Mouse (Mus musculus): ENCODE measurements around the gene Patl1.
"Not testable (repeated sequence)": the region's sequence is repeated elsewhere in the genome, so short reads cannot be mapped to it uniquely, and the experiment has no call there.

Patl1 gene

DNA sequence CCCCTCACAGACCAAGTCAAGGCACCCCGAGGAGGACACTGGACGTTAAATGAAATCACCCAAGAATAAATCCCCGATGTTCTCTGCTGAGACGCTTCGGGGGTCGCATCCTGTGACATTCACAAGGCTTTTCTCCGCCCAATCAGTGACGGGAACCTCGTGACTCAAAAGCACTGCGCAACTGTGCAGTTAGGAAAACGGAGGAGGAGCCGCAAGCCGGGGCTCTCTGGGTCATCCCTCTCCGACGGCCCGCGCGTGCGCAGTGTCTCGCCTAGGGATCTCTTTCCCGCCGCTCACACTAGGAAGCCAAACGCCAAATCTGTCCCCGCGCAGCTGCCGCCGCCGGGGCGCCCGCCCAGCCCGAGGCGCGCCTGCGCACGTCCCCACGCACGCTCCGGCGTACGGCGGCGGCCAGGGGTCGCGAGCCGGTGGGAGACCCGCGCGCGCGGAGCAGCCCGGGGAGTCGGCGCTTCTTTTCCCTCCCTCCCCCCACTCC is at the start of gene Patl1:
TSS of gene Patl1 (plus strand) at position 363 of the 496 bp plus-strand sequence.
- DNase-seq = peak; percentile 99

DNA sequence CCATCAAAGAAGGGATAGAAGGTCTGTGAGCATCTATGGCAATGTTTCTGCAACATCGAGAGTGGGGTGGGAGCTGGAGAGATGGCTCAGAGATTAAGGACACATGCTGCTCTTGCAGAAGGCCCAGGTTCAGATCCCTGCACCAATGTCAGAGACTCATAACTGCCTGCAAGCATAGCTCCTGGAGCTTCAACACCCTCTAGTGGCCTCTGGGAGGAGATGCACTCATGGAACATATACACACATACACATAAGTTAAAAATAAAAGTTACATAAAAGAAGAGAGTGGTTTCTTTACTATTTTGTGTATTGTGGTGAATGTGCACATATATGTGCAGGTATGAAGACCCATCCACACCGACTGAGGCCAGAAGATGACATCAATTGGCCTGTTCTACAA is 44.4 kb upstream of the Patl1 start:
- DNase-seq = no peak

DNA sequence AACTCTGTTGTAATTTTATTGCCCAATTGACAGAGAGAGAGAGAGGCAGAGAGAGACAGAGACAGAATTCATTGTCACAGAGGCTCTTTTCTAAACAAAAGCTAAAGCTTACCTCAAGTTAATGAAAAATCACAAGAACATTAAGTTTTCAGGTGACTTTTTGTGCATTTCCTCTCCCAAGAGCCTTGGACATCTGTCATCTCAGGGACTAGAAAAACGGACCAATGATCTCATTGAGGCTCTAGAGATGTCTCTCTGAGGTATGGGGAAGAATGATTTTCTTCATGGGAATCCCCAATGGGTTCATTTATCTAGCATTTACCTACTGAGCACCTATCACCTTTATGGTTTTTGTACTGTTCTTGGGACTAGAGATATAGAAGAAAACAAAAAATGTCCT is 37.2 kb upstream of the Patl1 start, which contains the start of gene Olfr1419:
TSS of gene Olfr1419 (minus strand) at position 101 of the 400 bp plus-strand sequence.
- DNase-seq = no peak

DNA sequence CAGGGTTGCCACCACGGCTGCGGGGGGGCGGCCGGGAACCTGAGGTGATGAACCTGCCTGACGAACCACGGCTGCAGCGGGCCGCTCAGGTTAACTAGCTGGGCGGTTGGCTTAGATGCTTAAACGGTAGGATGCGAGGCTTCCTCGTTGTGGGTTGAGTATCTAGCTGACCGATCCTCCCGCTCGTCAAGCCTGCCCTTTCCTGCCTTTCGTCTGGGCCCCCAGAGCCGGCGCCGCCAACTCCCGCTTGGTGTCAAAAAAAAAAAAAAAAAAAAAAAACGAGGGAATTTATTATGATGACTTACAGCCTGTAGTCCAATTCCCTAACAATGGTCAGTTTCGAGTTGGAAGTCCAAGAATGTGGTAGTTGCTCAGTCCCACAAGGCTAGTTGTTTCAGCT is 33.8 kb upstream of the Patl1 start:
- DNase-seq = not testable (repeated sequence)

DNA sequence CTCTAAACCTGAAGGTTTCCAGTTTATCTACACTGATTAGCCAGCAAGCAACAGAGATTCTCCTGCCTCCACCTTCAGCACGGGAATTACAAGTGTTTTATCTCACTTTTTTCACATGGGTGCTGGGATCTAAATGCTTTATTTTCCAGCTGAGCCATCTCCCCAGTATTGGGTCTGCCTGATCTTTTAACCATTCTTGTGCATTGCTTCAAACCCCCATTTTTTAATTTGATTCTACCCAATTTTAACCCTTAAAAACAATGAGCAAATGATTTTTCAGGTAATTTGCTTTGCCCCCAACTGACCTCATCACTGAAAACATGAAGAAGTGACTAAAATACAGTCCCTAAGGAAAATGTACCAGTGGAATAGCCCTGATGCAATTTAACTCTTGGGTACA is 25.9 kb upstream of the Patl1 start, which contains the start of gene Olfr1420:
TSS of gene Olfr1420 (plus strand) at position 301 of the 400 bp plus-strand sequence.
- DNase-seq = no peak

DNA sequence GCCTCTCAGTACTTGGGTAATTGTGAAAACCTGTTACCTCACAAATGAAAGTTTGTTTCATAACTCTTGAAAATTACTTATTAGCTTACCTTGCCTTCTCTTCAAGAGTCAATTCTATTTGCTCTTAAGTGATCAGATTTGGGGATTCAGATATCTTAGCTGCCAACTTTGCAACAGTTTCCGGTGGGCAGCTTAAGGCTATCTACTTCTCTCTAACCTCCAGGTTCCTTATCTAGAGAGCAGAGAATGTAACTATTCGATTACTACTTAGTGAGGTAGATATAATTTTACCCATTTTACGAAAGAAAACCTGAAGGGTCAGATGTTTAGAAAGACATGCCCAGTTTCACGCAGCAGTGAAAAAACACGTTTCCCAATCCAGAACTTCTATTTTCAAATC is 1.2 kb upstream of the Patl1 start:
- no peak for DNase-seq

DNA sequence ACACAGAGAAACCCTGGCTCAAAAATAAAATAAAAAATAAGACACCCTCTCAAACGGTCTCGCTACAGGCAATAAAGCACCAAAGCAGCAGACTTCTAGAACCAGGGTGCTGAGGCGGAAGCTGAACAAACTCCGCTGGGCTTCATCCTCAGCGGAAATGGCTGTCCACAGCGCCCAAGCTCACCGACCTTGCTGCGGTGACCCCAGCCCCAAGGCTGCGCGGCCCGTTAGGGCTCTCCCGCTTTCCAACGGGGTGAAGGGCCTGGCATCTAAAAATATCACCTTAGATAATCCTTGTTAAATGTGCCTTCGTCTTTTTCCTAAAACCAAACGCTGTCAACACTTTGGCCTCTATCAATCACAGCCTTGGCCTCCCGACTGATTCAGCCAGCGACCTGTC is 596 bp upstream of the Patl1 start:
- DNase-seq = peak; percentile 65

DNA sequence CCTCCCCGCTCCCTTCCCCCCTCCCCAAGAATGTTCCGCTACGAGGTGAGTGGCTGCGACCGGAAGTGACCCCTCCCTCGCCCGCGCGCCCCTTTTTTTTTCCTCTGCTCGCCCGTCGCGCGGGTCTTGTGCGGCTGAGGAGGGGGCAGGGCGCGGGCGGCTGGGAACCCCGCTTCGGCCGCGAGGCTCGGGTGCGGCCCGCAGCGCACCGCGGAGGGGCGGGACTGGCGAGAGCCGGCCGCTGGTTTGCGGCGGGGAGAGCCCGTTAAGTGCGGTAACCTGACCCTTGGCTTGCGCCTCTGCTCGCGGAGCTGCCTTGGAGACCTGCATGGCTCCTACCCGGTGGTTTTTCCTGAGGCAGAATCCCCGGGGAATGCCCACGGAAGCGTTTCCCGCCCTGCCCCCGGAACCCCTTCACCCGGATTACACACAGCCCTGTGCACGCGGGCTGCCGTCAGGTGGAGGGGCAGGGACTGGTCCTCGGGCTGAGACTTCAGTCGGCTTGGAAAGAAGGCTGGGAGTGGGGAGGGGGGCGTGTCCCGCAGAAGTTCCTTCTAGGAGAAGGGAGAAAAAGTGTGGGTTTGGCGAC is 428 bp downstream of the Patl1 start:
- peak; percentile 75 for DNase-seq

DNA sequence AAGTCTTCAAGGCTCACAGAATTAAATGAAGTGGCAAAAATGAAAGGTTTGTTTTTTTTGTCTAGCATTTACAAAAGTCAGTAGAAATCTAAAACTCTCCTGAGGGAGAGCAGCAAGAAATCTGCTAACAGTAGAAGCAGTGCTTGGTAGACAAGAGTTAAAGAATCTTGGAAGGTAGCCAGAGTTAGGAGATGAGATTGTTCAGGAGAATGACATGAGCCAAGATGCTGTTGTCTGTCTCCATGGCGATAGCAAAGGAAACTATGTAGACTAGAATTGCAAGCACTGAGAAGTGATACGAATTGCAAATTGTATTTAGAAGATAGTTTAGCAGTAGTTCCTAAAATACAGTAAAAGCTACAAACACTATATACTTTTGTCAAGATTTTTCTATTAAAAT is 3.6 kb downstream of the Patl1 start:
- peak; percentile 23 for DNase-seq

DNA sequence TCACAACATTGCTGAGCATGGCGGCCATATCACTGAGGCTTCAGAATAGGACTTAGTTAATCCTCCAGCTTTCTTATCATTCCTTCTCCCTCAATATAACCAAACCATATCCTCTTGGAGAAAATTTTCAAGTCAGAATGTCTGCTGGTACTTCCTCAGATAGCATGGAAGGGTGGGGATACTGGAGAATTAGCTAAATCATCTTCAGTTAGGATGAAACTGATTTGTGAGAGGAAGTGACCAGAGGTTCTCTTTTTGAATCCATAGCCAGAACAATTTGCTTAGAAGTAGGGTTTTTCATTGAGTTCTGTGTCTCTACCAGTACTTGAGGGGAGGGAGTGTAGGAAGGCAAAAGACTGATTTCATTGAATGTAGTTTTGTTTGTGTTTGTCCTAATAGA is 9.9 kb downstream of the Patl1 start:
- no peak for DNase-seq

DNA sequence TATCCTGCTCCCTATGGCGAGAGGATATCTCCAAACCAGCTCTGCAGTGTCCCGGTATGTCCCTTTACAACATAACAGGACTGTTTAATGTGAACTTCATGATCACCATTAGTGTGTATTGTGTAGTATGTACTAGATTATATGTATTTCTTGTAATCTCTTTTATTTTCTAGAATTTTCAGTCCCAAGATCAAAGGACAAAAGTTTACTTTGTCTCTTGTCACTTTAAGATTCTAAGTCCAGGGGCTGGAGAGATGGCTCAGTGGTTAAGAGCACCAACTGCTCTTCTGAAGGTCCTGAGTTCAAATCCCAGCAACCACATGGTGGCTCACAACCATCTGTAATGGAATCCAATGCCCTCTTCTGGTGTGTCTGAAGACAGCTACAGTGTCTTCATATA is 10.3 kb downstream of the Patl1 start:
- not testable (repeated sequence) for DNase-seq

DNA sequence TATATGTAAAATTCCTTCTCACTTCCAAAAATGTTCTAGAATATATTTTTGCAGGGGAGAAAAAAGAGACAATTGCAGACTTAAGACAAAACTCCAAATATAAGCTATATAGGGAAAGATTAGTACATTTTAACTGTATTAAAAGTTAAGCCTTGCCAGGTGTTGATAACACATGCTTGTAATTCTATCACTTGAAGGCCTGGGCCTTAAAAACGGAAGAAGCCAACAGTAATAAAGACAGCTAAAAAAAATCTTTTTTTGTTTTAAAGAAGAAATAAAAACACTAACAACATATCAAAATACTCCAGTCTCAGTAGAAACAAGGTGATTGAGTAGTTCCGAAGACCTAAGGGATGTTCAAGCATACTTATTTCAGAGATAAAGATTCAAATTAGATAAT is 14.2 kb downstream of the Patl1 start:
- DNase-seq = no peak

DNA sequence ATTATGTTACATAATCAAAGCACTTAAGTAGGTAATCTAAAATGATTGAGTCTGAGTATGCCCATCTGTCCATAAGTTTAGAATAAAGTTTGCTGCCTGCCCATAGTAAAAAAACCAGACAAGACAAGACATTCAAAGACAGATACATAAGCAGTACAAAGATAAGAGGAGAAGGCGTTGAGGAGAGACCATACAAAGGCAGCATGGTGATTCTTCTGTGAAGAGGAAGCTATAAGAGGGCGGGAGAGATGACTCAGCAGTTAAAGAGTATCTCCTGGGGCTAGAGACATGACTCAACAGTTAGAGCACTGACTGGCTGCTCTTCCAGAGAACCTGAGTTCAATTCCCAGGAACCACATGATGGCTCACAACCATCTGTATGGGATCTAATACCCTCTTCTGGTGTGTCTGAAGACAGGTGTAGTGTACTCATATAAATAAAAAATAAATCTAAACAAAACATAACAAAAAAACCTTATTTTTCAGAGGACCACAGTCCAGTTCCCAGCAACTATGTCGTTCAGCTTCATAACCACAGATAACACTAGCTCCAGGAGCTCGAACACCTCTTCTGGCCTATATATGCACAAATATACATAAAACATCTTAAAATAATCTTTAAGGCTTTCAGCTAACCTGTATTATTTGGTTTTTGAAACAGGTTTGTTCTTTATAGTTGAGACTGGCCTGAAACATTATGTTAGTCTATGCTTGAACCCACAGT is 16.0 kb downstream of the Patl1 start:
- no peak for DNase-seq

DNA sequence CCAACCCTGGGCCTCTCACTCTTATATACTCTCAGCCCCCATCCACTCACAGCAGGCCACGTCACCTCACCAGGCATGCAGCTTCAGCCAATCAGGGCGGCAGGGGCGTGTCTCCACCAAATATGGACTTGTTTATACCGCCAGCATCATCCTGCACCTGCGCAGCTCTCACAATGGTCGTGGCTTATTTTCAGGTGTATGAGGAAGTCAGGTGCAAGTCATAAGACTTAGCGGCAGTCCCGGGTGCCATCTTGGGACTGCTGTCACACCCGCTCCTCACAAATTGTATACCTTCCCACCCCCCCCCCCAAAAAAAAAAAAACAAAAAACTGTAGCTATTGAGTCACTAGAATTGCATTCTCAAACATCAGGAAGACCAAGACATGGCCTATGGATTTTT is 34.3 kb downstream of the Patl1 start:
- not testable (repeated sequence) for DNase-seq

DNA sequence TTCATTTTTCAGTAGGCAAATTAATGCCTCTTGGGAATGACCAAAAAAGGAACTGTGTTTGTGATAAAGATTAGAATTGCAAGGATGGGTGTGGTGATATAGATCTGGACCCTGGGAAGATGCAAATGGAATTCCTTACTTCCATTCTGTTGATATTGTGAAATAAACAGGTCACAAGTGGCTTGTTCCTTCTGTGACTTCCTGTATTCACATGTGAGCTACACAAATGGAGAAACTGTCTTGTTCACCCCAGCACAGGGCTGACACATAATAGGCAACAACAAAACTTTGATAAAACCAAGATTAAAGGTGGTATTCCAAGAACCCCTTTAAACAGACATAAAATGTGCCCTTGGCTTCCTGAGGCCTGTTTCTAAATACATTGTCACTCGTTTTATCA is 37.7 kb downstream of the Patl1 start:
- DNase-seq = no peak

DNA sequence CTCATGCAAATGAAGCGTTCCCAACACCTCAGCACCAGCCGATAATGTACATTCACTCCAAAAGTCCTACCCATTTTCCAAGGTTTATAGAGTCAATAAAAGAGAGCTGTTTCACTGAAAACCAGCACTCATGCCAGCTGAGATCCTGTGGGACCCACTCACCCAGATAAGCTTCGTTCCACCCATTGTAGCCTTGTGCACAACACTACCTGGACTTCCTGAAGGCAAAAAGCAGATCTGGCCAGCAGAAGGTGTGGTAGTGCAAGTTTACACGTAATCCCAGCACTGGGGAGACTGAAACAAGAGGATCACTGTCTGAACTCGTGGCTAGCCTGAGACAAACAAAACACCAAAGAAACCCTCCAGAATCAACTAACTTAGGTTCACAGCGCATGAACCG is 38.5 kb downstream of the Patl1 start:
- no peak for DNase-seq

DNA sequence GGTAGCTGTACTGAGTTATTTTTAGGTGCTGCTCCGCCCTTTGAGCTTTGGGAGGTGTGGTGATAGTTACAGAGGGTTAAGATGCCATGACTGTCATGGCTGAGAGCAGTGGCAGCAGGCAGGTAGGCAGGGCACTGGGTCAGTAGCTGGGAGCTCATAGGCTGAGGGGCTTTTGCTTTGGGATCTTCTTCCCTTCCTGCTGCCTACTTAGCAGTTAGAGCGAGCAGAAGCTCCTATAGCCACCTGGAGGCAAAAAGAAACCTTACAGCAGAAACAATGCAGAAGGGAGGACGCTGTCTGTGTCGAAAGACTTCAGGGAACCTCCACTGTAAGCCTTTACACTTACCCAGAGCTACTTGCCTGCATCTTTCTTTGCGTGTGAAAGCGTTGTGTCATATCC is 42.0 kb downstream of the Patl1 start:
- no peak for DNase-seq

DNA sequence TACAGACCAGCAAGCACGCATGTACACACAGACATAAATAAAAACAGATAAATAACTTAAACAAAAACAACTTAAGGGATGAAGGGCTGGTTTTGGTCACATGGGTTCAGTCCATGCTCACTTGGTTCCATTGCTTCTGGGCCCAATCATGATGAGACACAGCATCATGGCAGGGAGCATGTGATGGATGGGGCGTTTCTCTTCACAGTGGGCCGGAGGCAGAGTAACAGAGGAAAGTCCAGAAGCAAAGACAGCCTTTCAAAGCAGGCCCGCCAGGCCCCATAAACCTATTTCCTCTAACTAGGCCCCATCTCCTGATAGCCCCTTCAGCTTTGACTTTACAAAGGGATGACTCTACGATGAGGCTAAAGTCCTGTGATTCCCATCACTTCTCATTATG is 44.4 kb downstream of the Patl1 start:
- no peak for DNase-seq

DNA sequence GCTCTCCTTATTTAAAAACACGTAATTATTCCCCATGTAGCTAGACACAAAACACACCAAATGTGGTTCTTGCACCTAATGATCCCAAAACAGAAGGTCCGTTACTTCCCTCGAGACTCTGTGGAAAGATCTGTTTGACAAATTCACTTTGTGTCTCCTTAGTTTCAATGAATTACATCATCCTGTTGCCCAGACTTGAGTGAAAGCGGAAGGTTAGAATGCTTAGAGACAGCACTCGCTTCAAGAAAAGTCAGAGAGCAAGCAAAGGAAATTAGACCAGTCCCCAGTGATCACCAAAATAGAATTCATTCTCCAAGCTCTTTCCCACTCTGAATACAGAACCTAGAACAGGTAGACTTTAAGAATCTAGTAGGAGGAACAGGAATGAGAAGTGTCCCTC is 45.2 kb downstream of the Patl1 start:
- DNase-seq = no peak

DNA sequence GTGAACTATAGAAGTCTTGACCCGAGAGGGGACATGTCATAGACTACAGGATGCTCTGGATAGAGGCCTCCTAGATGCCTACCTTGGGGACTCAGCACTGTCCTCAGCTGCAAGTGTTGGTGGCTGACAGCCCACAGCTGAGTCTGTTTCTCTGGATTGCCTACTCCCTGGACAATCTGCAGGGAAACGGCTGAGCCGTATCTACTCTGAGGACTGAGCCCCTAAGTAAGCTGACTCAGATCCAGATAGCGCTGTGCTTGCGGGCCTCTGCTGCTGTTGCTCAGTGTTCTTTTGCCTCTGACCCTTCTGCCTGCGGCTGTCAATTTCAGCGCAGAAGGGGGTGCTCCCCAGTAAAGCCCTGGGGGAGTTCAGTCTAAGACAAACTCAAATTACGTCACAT is 45.6 kb downstream of the Patl1 start:
- no peak for DNase-seq

DNA sequence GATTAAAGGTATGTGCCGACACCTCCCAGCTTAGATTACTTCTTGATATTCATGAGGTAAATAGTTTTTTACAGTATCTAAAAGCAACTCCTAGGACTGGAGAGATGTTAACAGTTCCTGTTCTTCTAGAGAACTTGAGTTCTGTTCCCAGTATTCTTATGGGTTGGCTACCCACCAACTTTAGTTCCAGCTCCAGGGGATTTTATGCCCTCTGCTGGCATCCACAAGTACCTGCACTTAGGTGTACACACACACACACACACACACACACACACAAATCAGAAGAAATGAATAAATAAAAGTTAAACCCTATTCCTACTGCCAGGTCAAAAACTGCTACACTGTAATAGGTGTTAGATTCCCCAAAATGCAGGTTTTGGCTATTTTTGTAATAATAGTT is 52.1 kb downstream of the Patl1 start:
- no peak for DNase-seq

DNA sequence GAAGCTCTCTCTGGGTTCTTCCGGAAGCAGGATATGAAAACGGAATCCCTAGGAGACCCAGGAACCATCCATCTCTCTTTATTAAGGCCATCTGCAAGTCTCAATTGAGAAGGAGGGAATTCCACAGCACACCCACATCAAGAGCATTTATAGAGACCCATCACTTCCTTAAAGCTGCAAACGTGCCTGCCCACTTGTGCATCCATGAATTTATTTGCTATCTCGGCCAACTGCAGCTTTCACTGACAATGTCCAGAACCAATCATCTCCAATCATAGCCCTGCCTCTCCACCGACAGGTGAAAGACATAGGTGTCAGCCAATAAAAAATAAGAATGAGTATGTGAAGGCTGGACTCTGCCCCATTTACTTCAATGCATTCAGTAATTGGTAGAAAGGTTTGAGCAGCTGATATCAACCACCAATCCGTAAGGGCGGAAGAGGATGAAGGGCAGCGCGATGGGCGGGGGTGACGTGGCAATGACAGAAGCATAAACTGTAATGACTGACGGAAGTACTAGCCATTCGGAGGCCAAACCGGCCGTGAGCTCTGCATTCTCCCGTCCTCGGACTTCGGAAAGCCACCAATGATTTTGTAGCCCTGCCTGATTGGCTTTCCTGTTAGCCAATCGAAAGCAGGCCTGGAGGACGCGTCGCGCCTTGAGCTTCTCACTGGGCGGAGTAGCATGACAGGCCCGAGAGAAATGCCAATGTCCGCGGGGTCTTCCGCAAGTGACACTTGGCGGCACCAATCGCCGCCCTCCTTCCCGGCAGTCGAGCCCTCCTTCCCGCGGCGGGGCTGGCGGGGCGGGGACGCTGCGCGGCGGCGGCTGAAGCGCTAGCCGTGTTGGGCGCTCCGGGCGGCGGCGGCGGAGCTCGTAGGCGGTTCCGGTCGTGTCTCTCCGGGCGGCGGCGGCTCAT is 53.1 kb downstream of the Patl1 start, which contains the start of gene Osbp:
TSS of gene Osbp (plus strand) at position 919 of the 920 bp plus-strand sequence.
- DNase-seq = peak; percentile 99

DNA sequence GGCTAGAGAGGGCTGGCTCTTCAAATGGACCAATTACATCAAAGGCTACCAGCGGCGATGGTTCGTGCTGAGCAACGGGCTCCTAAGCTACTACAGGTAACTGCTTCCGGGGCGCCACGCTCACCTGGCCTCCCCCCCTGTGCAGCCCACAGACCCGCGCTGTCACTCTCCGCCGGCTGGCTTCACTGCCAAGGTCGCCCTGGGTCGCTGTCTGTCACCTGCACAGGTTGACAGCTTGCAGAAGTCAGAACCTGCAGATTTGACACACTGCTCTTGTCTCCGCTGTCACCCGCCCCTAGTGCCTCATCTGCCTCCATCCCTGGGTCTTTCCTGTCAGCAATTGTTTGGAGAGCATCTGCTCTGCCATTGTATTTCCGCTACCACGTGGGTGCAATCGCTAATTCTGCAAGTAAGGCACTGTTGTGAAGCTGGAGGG is 54.0 kb downstream of the Patl1 start:
- DNase-seq = peak; percentile 68
